Mouse (Mus musculus) megakaryocyte-erythroid progenitor cell, adult 5-6 weeks (primary cell): ENCODE data around the gene Htra3. TPM values are rescaled to one million over a fixed set of nuclear protein-coding genes. Genes with fewer than 3 reads are reported as not detected.

ENCODE experiments used
- ATAC-seq: replicated peaks from 2 replicates; pipeline ENCODE4 v1.8.0; 2016; ENCODE audit warnings: mild to moderate bottlenecking, inconsistent platforms; ENCODE audit not compliant: severe bottlenecking, poor library complexity, low FRiP score, low TSS enrichment
- total RNA-seq, 2 experiments: library from RNA; stranded (forward) in 1 of 2; stranded (reverse) in 1 of 2; fragments of 200-1000, 215-1000 nt in 1 of 2; fragments of >200 nt in 1 of 2; fragmentation: Nextera tagmentation in 1 of 2; gene quantifications; 2 replicates each; pipeline ENCODE4 v1.2.3; 2014 to 2017

Gene Htra3
- total RNA-seq (2014; fragmentation: Nextera tagmentation) (not detected in 2 replicates), total RNA-seq (2017) (not detected in 2 replicates)

- no peak for ATAC-seq
Observed at GRCm38 (mm10) chr5:35679256-35680155, at the start of gene Htra3. TSS of gene Htra3 (minus strand) at chr5:35679782.

GRCm38 (mm10) chr5:35728957-35729460 lies 49.4 kb upstream of the Htra3 start:
- 0 out of 2 replicates have a peak, but pooled peaks have one; percentile 19 for ATAC-seq

- ATAC-seq, result 0 out of 2 replicates have a peak, but pooled peaks have one; percentile 32
Observed at GRCm38 (mm10) chr5:35728344-35728956, 48.9 kb upstream of the Htra3 start.

GRCm38 (mm10) chr5:35727447-35727846 lies 47.9 kb upstream of the Htra3 start:
- ATAC-seq, result no peak

- ATAC-seq, result no peak
Observed at GRCm38 (mm10) chr5:35725840-35726239, 46.3 kb upstream of the Htra3 start.

- ATAC-seq, result no peak
Observed at GRCm38 (mm10) chr5:35723900-35724299, 44.3 kb upstream of the Htra3 start.

GRCm38 (mm10) chr5:35722654-35723053 lies 43.1 kb upstream of the Htra3 start:
- ATAC-seq, result no peak

GRCm38 (mm10) chr5:35721933-35722332 lies 42.4 kb upstream of the Htra3 start:
- ATAC-seq, result no peak

GRCm38 (mm10) chr5:35719880-35720279 lies 40.3 kb upstream of the Htra3 start:
- ATAC-seq, result no peak

- ATAC-seq, result no peak
Observed at GRCm38 (mm10) chr5:35719343-35719742, 39.8 kb upstream of the Htra3 start.

- no peak for ATAC-seq
Observed at GRCm38 (mm10) chr5:35718817-35719216, 39.2 kb upstream of the Htra3 start.

GRCm38 (mm10) chr5:35717946-35718345 lies 38.4 kb upstream of the Htra3 start:
- 0 out of 2 replicates have a peak, but pooled peaks have one; percentile 45 for ATAC-seq

- no peak for ATAC-seq
Observed at GRCm38 (mm10) chr5:35717455-35717854, 37.9 kb upstream of the Htra3 start.

GRCm38 (mm10) chr5:35713649-35714354 lies 34.2 kb upstream of the Htra3 start:
- peak; percentile 75 for ATAC-seq

- ATAC-seq, result no peak
Observed at GRCm38 (mm10) chr5:35712517-35712916, 32.9 kb upstream of the Htra3 start.

- ATAC-seq, result no peak
Observed at GRCm38 (mm10) chr5:35710931-35711330, 31.3 kb upstream of the Htra3 start.

- ATAC-seq, result no peak
Observed at GRCm38 (mm10) chr5:35710481-35710880, 30.9 kb upstream of the Htra3 start.

- ATAC-seq, result no peak
Observed at GRCm38 (mm10) chr5:35705411-35705810, 25.8 kb upstream of the Htra3 start.

GRCm38 (mm10) chr5:35703814-35704213 lies 24.2 kb upstream of the Htra3 start:
- ATAC-seq, result no peak

GRCm38 (mm10) chr5:35703183-35703582 lies 23.6 kb upstream of the Htra3 start:
- ATAC-seq, result no peak
